Mouse (Mus musculus) heart, embryonic 11.5 days (tissue): ENCODE measurements around the gene Rassf4. TPM values are rescaled to one million over a fixed set of nuclear protein-coding genes. Genes with fewer than 3 reads are reported as not detected.

ENCODE experiments used
- ATAC-seq: fragments of 200-750 bp; cut with Nextera tagmentation; replicated peaks from 2 replicates; pipeline ENCODE4 v1.8.0; 2017; ENCODE audit warnings: moderate library complexity; ENCODE audit not compliant: insufficient number of reproducible peaks, low FRiP score, low TSS enrichment
- H3K27ac ChIP-seq: fragments of 300-500 bp; sonication (generic); 2 replicates; pipeline ENCODE4 v1.5.1; 2014; ENCODE audit warnings: mild to moderate bottlenecking, low read depth, low read length
- H3K27me3 ChIP-seq: fragments of 300-500 bp; sonication (generic); 2 replicates; pipeline ENCODE4 v1.6.1; 2014; ENCODE audit warnings: mild to moderate bottlenecking, low read length, mixed read lengths; ENCODE audit not compliant: control insufficient read depth, insufficient read depth
- H3K36me3 ChIP-seq: fragments of 300-500 bp; sonication (generic); 2 replicates; pipeline ENCODE4 v1.6.1; 2014; ENCODE audit warnings: mild to moderate bottlenecking, low read length, moderate library complexity, mixed read lengths; ENCODE audit not compliant: control insufficient read depth, insufficient read depth
- H3K4me1 ChIP-seq: fragments of 300-500 bp; sonication (generic); 2 replicates; pipeline ENCODE4 v1.6.1; 2014; ENCODE audit warnings: low read length; ENCODE audit not compliant: control insufficient read depth, insufficient read depth
- H3K4me2 ChIP-seq: fragments of 300-500 bp; sonication (generic); 2 replicates; pipeline ENCODE4 v1.6.1; 2014; ENCODE audit warnings: mild to moderate bottlenecking, moderate library complexity
- H3K4me3 ChIP-seq: fragments of 300-500 bp; sonication (generic); 2 replicates; pipeline ENCODE4 v1.5.1; 2014; ENCODE audit warnings: low read depth, low read length
- H3K9ac ChIP-seq: fragments of 300-500 bp; sonication (generic); 2 replicates; pipeline ENCODE4 v1.6.1; 2014; ENCODE audit warnings: mild to moderate bottlenecking, low read depth, low read length, moderate library complexity
- H3K9me3 ChIP-seq: fragments of 300-500 bp; sonication (generic); replicated peaks from 2 replicates; pipeline ENCODE4 v1.6.1; 2016; ENCODE audit warnings: low read length; ENCODE audit not compliant: control insufficient read depth
- WGBS: fragments of 180-500 bp; shearing (Covaris S2); extraction: QIAGEN DNeasy Blood & Tissue Kit; methylation state at CpG from one replicate; pipeline ENCODE4 v1.1.7; 2014; ENCODE audit not compliant: insufficient replicate concordance; 5-methylcytosine and 5-hydroxymethylcytosine counted together
- polyA plus RNA-seq: library from polyadenylated mRNA; unstranded; fragments of >200 nt; fragmentation: Nextera tagmentation; extraction: Ambion mirVana; gene quantifications from 2 replicates; pipeline ENCODE4 v1.2.1, GENCODE M21; 2014

Rassf4 gene
- polyA plus RNA-seq, 1 experiment from 2014 or later = 6.9 TPM

DNA sequence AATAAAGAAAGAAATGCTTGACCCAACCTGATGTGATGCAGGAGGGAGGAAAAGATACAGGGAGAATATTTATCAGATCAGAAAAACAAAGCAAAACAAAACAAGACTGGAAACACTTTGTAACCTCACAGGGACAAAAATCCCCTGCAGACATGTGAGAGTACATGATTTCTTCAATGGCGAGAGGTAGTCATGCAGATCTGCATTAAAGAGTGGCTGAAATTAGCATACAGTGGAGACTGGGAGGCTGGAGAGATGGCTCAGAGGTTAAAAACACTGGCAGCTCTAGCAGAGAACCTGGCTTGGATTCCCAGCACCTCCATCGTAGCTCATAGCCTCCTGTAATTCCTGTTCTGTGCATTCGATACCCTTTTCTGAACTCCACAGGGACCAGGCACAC lies 38.8 kb upstream of the Rassf4 start:
- Histone ChIP-seq H3K27me3 (no peaks in the 10 kb centered on the region), H3K4me1 (peaks cover 4% of the 10 kb centered on the region; the same call in 1 of the 2 replicates), H3K4me3 (no peak overlapping the region), H3K9ac (no peak overlapping the region), H3K4me2 (no peak overlapping the region), H3K9me3 (no peaks in the 10 kb centered on the region), H3K27ac (no peak overlapping the region), H3K36me3 (no peaks in the 10 kb centered on the region)
- ATAC-seq = no peak
- 82% methylated on average over 3 of the region's 3 CpGs for WGBS

DNA sequence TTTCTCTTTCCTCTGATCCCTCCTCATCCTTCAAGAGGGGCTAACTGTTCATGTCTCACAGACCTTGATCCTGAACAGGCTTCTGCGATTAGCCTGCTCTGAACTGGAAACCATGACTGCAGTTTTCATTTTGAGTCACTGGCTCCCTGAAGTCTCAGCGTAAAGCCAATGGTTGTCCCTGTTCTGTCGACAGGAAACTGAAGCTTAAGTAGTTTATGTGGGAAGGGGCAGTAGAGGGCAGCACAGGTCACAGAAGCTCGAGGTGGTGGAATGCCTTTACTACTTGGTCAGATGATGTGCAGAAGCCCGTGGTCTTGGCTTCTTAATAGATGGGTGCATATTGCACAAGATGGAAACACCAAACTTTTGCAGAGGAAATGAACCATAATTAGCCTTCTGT lies 38.3 kb upstream of the Rassf4 start:
- no peak overlapping the region for H3K4me2 ChIP-seq
- H3K27ac ChIP-seq = no peak overlapping the region
- no peaks in the 10 kb centered on the region for H3K9me3 ChIP-seq
- no peak overlapping the region for H3K4me3 ChIP-seq
- no peaks in the 10 kb centered on the region for H3K36me3 ChIP-seq
- H3K9ac ChIP-seq = no peak overlapping the region
- ATAC-seq = no peak
- no peaks in the 10 kb centered on the region for H3K27me3 ChIP-seq
- H3K4me1 ChIP-seq = peaks cover 4% of the 10 kb centered on the region; the same call in 1 of the 2 replicates
- 17% methylated on average over 5 of the region's 5 CpGs for WGBS

DNA sequence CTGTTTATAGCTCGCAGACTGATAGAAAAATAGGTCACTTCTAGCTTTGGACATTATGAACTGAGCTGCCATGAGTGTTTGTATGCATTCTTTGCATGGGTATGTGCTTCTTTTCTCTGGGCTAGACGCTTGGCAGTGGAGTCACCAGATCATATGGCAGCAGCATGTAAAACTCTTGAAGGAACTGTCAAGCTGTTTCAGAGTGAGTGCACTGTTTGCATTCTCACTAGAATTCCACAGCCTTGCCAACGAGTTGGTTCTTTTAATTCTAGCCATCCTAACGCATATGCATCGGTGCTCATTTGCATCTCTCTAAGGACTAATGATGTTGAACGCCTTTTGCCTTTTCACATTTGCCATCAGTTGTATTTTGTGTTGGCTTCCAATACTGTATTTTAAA lies 30.6 kb upstream of the Rassf4 start:
- H3K36me3 ChIP-seq = no peaks in the 10 kb centered on the region
- H3K4me1 ChIP-seq = no peaks in the 10 kb centered on the region
- H3K4me2 ChIP-seq = no peak overlapping the region
- no peak for ATAC-seq
- H3K9ac ChIP-seq = no peak overlapping the region
- 79% methylated on average over 6 of the region's 6 CpGs for WGBS
- no peak overlapping the region for H3K4me3 ChIP-seq
- H3K27ac ChIP-seq = no peak overlapping the region
- H3K27me3 ChIP-seq = no peaks in the 10 kb centered on the region
- no peaks in the 10 kb centered on the region for H3K9me3 ChIP-seq

DNA sequence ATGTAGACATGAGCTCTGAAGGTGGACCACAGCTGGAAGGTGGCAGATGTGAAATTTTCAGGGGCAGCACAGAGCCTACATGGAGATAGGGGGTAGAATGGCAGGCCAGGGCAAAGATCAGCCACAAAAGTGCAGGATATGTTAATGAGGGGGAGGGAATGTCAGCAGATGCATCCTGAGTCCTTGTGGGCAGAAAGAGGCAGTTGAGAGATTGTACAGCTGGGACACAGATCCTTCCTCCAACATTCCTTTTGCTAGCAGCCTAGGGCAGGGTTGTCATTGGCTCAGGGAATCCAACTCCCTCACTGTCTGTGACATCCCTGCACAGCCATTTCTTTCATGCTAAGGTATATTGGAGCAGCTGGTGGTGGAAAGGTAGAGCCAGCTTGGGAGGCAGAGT lies 27.1 kb upstream of the Rassf4 start:
- Histone ChIP-seq H3K36me3 (no peaks in the 10 kb centered on the region), H3K27me3 (no peaks in the 10 kb centered on the region), H3K27ac (no peak overlapping the region), H3K9ac (no peak overlapping the region), H3K4me3 (no peak overlapping the region), H3K4me2 (no peak overlapping the region), H3K9me3 (no peaks in the 10 kb centered on the region), H3K4me1 (no peaks in the 10 kb centered on the region)
- no peak for ATAC-seq

DNA sequence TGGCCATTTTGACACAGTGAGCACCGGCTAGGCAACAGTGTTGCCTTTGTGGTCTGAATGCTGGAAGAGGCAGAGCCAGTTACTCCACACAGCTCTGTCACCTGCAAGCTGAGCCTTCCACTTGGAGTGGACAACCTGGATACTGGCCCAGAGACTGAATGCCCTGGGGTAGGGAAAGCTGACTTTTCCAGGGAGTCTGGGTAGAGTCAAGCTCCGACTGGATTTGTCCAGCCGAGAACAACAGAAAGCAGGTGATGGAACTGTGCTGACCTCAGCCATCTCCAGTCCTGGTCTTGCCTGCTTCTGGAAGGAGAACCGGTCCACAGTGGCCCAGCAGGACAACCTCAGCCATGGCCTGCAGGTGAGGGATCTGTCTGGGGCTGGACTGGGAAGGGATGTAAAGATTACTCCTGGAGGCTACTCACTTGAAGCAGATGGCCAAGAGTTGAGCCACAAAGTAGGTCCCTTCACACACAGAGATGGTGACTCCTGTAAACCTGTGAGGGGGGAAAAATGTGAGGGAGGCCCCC lies 24.2 kb upstream of the Rassf4 start:
- Histone ChIP-seq H3K27me3 (no peaks in the 10 kb centered on the region), H3K36me3 (no peaks in the 10 kb centered on the region), H3K27ac (no peak overlapping the region), H3K4me2 (no peak overlapping the region), H3K9me3 (no peaks in the 10 kb centered on the region), H3K9ac (no peak overlapping the region), H3K4me1 (no peaks in the 10 kb centered on the region), H3K4me3 (no peak overlapping the region)
- ATAC-seq = no peak
- WGBS = 79% methylated on average over 4 of the region's 4 CpGs

DNA sequence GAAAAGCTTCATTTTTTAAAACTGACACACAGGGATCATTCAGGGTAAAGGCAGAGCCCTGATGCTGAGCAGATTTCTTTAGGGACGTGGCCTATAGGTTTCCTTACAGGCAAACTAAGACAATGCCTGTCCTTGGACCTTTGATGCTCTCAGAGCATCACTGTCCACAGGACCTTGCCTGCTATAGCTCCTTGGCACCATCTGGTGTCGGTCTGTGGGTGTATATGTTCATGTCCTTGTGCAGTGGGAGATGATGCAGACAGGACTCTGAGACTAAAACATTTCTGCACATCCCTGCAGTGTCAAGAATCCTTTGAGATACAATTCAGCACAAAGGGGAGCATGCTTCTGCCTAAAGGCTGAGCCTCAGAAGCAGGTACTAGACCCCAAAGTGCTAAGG lies 23.7 kb upstream of the Rassf4 start:
- H3K36me3 ChIP-seq = no peaks in the 10 kb centered on the region
- ATAC-seq = no peak
- H3K27ac ChIP-seq = no peak overlapping the region
- WGBS = 56% methylated on average over 2 of the region's 2 CpGs
- H3K9me3 ChIP-seq = no peaks in the 10 kb centered on the region
- H3K27me3 ChIP-seq = no peaks in the 10 kb centered on the region
- H3K9ac ChIP-seq = no peak overlapping the region
- H3K4me3 ChIP-seq = no peak overlapping the region
- no peaks in the 10 kb centered on the region for H3K4me1 ChIP-seq
- H3K4me2 ChIP-seq = no peak overlapping the region

DNA sequence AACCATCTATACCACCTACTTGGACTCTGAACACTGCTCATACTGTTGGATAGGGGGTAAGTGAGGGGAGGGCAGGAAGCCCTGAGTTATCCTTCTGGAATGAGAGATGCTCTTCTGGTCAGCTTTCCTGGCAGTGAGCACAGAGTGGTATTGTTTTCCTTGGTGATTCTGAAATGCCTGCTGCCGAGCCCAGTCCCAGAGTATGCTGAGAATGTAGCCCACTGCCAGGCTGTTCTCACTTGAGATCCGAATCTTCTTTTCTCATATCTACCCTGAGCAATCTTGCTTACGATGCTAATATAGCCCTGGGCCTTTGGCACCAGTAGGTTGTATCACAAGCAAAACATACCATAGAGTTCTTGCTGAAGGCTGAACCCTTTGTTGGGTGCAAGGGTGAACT lies 20.6 kb upstream of the Rassf4 start:
- 69% methylated on average over 3 of the region's 3 CpGs for WGBS
- H3K9ac ChIP-seq = no peak overlapping the region
- no peaks in the 10 kb centered on the region for H3K4me1 ChIP-seq
- no peak overlapping the region for H3K27ac ChIP-seq
- no peak overlapping the region for H3K4me2 ChIP-seq
- no peak for ATAC-seq
- no peaks in the 10 kb centered on the region for H3K27me3 ChIP-seq
- H3K36me3 ChIP-seq = no peaks in the 10 kb centered on the region
- no peak overlapping the region for H3K4me3 ChIP-seq
- no peaks in the 10 kb centered on the region for H3K9me3 ChIP-seq

DNA sequence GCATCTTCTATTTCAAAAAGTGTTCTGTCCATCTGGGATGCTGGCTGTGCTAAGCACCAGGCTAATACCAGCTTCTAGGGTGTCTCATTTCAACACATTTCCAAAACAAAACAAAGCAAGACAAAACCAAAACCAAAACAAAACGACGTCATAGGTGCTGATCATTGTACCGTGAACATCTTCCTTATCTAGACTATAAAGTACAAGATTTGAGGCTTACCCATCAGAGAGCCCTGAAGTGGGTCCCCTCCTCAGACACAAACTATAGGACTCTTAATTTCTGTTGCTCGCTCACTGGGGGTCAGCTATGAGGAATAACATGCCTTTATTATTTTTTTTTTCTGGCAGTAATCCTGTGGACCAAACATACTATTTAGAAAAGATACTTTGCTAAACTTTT lies 19.9 kb upstream of the Rassf4 start:
- H3K27ac ChIP-seq = no peak overlapping the region
- no peak overlapping the region for H3K4me2 ChIP-seq
- H3K4me3 ChIP-seq = no peak overlapping the region
- WGBS = 74% methylated on average over 4 of the region's 4 CpGs
- no peaks in the 10 kb centered on the region for H3K27me3 ChIP-seq
- H3K36me3 ChIP-seq = no peaks in the 10 kb centered on the region
- H3K9me3 ChIP-seq = no peaks in the 10 kb centered on the region
- H3K4me1 ChIP-seq = no peaks in the 10 kb centered on the region
- H3K9ac ChIP-seq = no peak overlapping the region
- no peak for ATAC-seq

DNA sequence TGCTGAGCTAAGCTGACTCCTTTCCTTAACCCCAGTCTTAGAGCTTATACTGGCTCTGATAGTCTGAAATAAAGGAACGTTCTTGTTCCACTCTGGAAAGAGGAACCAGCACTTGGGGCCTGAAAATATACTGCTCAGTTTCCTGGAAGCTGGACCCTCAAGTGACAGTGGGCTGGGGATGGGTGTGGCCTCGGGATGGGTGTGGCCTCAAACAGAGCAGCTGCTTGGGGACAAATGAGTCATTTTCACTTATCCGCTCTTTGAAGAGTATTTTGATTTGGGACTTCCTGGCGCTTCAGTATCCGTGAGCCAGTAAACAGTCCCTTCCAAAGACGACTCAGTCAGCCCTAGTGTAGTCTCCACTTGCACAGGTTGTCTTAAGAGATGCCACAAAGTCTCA lies 8.6 kb upstream of the Rassf4 start:
- no peak overlapping the region for H3K27ac ChIP-seq
- no peak overlapping the region for H3K4me2 ChIP-seq
- H3K9me3 ChIP-seq = no peaks in the 10 kb centered on the region
- ATAC-seq = no peak
- H3K4me3 ChIP-seq = no peak overlapping the region
- H3K9ac ChIP-seq = no peak overlapping the region
- no peaks in the 10 kb centered on the region for H3K36me3 ChIP-seq
- peaks cover 10% of the 10 kb centered on the region; the same call in 1 of the 2 replicates for H3K4me1 ChIP-seq
- 33% methylated on average over 6 of the region's 6 CpGs for WGBS
- no peaks in the 10 kb centered on the region for H3K27me3 ChIP-seq
